Mouse (Mus musculus): ENCODE measurements at regions not wholly inside any gene's neighbourhood (a gene's known extent, or its start where the extent isn't known, plus 50 kb on each side); places are given as distances from the start of the nearest gene placed in this dataset.

DNA sequence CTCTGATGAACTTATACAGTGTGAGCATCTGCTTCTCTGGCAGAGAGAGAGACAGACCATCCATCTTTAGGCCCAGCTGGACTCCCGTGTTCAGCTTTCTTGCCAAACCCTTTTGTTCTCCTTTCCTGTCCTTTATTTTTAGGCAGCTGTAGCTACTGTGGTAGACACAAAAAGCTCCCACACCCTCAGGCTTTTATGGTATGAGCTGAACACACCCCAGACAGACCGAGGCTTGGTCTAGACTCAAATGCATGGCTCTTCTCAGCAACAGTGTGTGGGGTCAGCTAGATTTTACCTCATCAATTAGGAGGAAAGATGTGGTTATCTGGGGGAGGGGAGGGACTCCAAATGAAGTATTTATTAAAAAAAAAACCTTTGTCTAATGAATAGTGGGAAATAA is 158.6 kb upstream of the Lnx1 start:
- no peak overlapping the region for H3K27ac ChIP-seq (ENCODE audit: control insufficient read depth, insufficient read depth, low read depth, low read length)
- H3K4me1 ChIP-seq (ENCODE audit: control insufficient read depth, insufficient read depth, low read length), result no peaks in the 10 kb centered on the region

GRCm38 (mm10) chr5:74857861-74858260 is 155.1 kb upstream of the Lnx1 start:
- Histone ChIP-seq H3K4me3 (ENCODE audit: control insufficient read depth, low read depth, low read length) (no peak overlapping the region), H3K27me3 (ENCODE audit: control insufficient read depth, insufficient read depth, low read length) (no peaks in the 10 kb centered on the region), H3K4me1 (ENCODE audit: control insufficient read depth, insufficient read depth, low read length) (no peaks in the 10 kb centered on the region), H3K27ac (ENCODE audit: control insufficient read depth, insufficient read depth, low read depth, low read length) (no peak overlapping the region), H3K36me3 (ENCODE audit: control insufficient read depth, insufficient read depth, low read length) (no peaks in the 10 kb centered on the region)
- no peak for TF ChIP-seq POLR2A (IDR thresholded peaks at IDR 0.05; ENCODE audit: control insufficient read depth, low read depth, low read length)
- TF ChIP-seq CTCF (IDR thresholded peaks at IDR 0.05; ENCODE audit: control insufficient read depth, insufficient read depth, insufficient replicate concordance, low read depth, low read length), result no peak

More for the DNA sequence above, 158.6 kb upstream of the Lnx1 start:
- Histone ChIP-seq H3K27me3 (ENCODE audit: control insufficient read depth, insufficient read depth, low read length) (no peaks in the 10 kb centered on the region), H3K36me3 (ENCODE audit: control insufficient read depth, insufficient read depth, low read length) (no peaks in the 10 kb centered on the region), H3K4me3 (ENCODE audit: control insufficient read depth, low read depth, low read length) (no peak overlapping the region)
- TF ChIP-seq POLR2A (IDR thresholded peaks at IDR 0.05; ENCODE audit: control insufficient read depth, low read depth, low read length) (no peak), CTCF (IDR thresholded peaks at IDR 0.05; ENCODE audit: control insufficient read depth, insufficient read depth, insufficient replicate concordance, low read depth, low read length) (no peak)

GRCm38 (mm10) chr5:74857161-74857560 is 154.4 kb upstream of the Lnx1 start:
- no peaks in the 10 kb centered on the region for H3K27me3 ChIP-seq (ENCODE audit: control insufficient read depth, insufficient read depth, low read length)
- no peak overlapping the region for H3K4me3 ChIP-seq (ENCODE audit: control insufficient read depth, low read depth, low read length)
- TF ChIP-seq CTCF (IDR thresholded peaks at IDR 0.05; ENCODE audit: control insufficient read depth, insufficient read depth, insufficient replicate concordance, low read depth, low read length), result no peak
- no peak for TF ChIP-seq POLR2A (IDR thresholded peaks at IDR 0.05; ENCODE audit: control insufficient read depth, low read depth, low read length)
- H3K4me1 ChIP-seq (ENCODE audit: control insufficient read depth, insufficient read depth, low read length), result no peaks in the 10 kb centered on the region
- H3K27ac ChIP-seq (ENCODE audit: control insufficient read depth, insufficient read depth, low read depth, low read length), result no peak overlapping the region
- no peaks in the 10 kb centered on the region for H3K36me3 ChIP-seq (ENCODE audit: control insufficient read depth, insufficient read depth, low read length)

- Histone ChIP-seq H3K27me3 (ENCODE audit: control insufficient read depth, insufficient read depth, low read length) (no peaks in the 10 kb centered on the region), H3K4me1 (ENCODE audit: control insufficient read depth, insufficient read depth, low read length) (no peaks in the 10 kb centered on the region), H3K36me3 (ENCODE audit: control insufficient read depth, insufficient read depth, low read length) (no peaks in the 10 kb centered on the region), H3K4me3 (ENCODE audit: control insufficient read depth, low read depth, low read length) (no peak overlapping the region), H3K27ac (ENCODE audit: control insufficient read depth, insufficient read depth, low read depth, low read length) (no peak overlapping the region)
- TF ChIP-seq POLR2A (IDR thresholded peaks at IDR 0.05; ENCODE audit: control insufficient read depth, low read depth, low read length), result no peak
- no peak for TF ChIP-seq CTCF (IDR thresholded peaks at IDR 0.05; ENCODE audit: control insufficient read depth, insufficient read depth, insufficient replicate concordance, low read depth, low read length)
Measured at GRCm38 (mm10) chr5:74847824-74848223, 145.1 kb upstream of the Lnx1 start.

DNA sequence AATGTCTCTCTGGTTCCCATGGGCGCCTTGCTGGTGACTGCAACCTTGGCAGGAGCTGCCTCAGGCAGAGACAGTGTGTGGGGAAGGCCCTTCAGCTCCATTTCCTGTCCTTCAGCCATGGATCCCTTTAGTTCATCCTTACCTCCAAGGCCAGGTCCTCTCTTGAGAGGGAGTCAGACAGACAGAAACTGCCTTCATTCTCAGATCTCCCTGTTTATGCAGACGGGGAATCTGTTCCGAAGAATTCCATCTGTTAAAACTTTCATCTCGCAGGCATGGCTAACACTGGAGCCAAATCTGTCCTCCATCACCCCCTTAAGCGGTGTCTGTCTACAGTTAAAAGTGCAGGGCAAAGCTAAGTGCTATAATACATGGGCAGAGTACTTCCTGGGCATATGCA is 144.0 kb upstream of the Lnx1 start:
- TF ChIP-seq CTCF (IDR thresholded peaks at IDR 0.05; ENCODE audit: control insufficient read depth, insufficient read depth, insufficient replicate concordance, low read depth, low read length), result no peak
- TF ChIP-seq POLR2A (IDR thresholded peaks at IDR 0.05; ENCODE audit: control insufficient read depth, low read depth, low read length), result no peak
- Histone ChIP-seq H3K27me3 (ENCODE audit: control insufficient read depth, insufficient read depth, low read length) (no peaks in the 10 kb centered on the region), H3K36me3 (ENCODE audit: control insufficient read depth, insufficient read depth, low read length) (no peaks in the 10 kb centered on the region), H3K27ac (ENCODE audit: control insufficient read depth, insufficient read depth, low read depth, low read length) (no peak overlapping the region), H3K4me3 (ENCODE audit: control insufficient read depth, low read depth, low read length) (no peak overlapping the region), H3K4me1 (ENCODE audit: control insufficient read depth, insufficient read depth, low read length) (no peaks in the 10 kb centered on the region)

DNA sequence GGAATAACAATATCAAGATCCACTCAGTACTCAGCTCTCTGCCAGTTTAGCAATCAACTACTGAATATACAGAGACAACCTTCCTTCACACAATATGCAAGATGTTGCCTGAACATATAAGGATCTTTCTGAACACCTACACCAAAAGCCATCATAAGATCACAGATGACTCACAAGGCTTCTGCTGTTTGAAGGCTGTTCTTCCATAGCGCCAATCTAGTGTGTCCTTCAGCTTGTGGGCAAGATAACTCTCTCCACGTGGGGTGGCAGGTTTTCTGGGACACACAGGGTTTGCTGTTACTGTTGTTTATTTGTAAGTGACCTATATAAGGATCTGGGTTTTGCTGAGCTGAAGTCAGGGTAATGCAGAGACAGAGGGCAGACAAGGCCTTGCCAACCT is 131.7 kb upstream of the Lnx1 start:
- no peak overlapping the region for H3K27ac ChIP-seq (ENCODE audit: control insufficient read depth, insufficient read depth, low read depth, low read length)
- H3K27me3 ChIP-seq (ENCODE audit: control insufficient read depth, insufficient read depth, low read length), result no peaks in the 10 kb centered on the region
- H3K4me1 ChIP-seq (ENCODE audit: control insufficient read depth, insufficient read depth, low read length), result peaks cover 2% of the 10 kb centered on the region; the same call in 1 of the 2 replicates
- no peaks in the 10 kb centered on the region for H3K36me3 ChIP-seq (ENCODE audit: control insufficient read depth, insufficient read depth, low read length)
- TF ChIP-seq CTCF (IDR thresholded peaks at IDR 0.05; ENCODE audit: control insufficient read depth, insufficient read depth, insufficient replicate concordance, low read depth, low read length), result no peak
- TF ChIP-seq POLR2A (IDR thresholded peaks at IDR 0.05; ENCODE audit: control insufficient read depth, low read depth, low read length), result no peak
- H3K4me3 ChIP-seq (ENCODE audit: control insufficient read depth, low read depth, low read length), result no peak overlapping the region

- Histone ChIP-seq H3K36me3 (ENCODE audit: control insufficient read depth, insufficient read depth, low read length) (no peaks in the 10 kb centered on the region), H3K4me3 (ENCODE audit: control insufficient read depth, low read depth, low read length) (no peak overlapping the region), H3K27me3 (ENCODE audit: control insufficient read depth, insufficient read depth, low read length) (no peaks in the 10 kb centered on the region), H3K4me1 (ENCODE audit: control insufficient read depth, insufficient read depth, low read length) (peaks cover 2% of the 10 kb centered on the region; the same call in 1 of the 2 replicates), H3K27ac (ENCODE audit: control insufficient read depth, insufficient read depth, low read depth, low read length) (no peak overlapping the region)
- TF ChIP-seq CTCF (IDR thresholded peaks at IDR 0.05; ENCODE audit: control insufficient read depth, insufficient read depth, insufficient replicate concordance, low read depth, low read length), result no peak
- TF ChIP-seq POLR2A (IDR thresholded peaks at IDR 0.05; ENCODE audit: control insufficient read depth, low read depth, low read length), result no peak
Measured at GRCm38 (mm10) chr5:74833887-74834286, 131.2 kb upstream of the Lnx1 start.

GRCm38 (mm10) chr5:74832011-74832410 is 129.3 kb upstream of the Lnx1 start:
- H3K27me3 ChIP-seq (ENCODE audit: control insufficient read depth, insufficient read depth, low read length), result no peaks in the 10 kb centered on the region

More at GRCm38 (mm10) chr5:74832011-74832410, 129.3 kb upstream of the Lnx1 start:
- Histone ChIP-seq H3K4me1 (ENCODE audit: control insufficient read depth, insufficient read depth, low read length) (no peaks in the 10 kb centered on the region), H3K27ac (ENCODE audit: control insufficient read depth, insufficient read depth, low read depth, low read length) (no peak overlapping the region), H3K4me3 (ENCODE audit: control insufficient read depth, low read depth, low read length) (no peak overlapping the region), H3K36me3 (ENCODE audit: control insufficient read depth, insufficient read depth, low read length) (no peaks in the 10 kb centered on the region)
- no peak for TF ChIP-seq CTCF (IDR thresholded peaks at IDR 0.05; ENCODE audit: control insufficient read depth, insufficient read depth, insufficient replicate concordance, low read depth, low read length)
- no peak for TF ChIP-seq POLR2A (IDR thresholded peaks at IDR 0.05; ENCODE audit: control insufficient read depth, low read depth, low read length)

All from testis, adult 2 months (tissue).